Mouse (Mus musculus): ENCODE results near the gene Ankle2. TPM values are rescaled to one million over a fixed set of nuclear protein-coding genes. Genes with fewer than 3 reads are reported as not detected.

Gene Ankle2
- polyA plus RNA-seq, 1 experiment from 2014 or later = 32.7 TPM

DNA sequence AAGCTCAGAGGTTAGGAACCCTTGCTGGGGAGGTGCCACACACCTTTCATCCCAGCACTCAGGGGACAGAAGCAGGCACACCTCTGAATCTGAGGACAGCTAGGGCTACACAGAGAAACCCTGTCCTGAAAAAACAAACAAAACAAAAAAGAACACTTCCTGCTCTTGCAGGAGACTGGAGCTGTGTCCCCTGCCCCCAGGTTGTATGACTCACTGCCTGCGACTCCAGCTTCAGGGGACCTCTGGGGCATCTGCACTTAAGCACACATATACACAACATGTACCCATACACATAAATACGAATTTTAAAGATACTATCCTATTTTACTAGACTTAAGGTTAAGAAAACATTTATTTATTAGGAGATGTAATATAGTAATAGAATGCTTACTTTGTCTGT, 13.3 kb downstream of the Ankle2 start:
- Histone ChIP-seq H3K27me3 (replicated peaks; ENCODE audit: low read depth, poor library complexity, severe bottlenecking) (no peaks in the 10 kb centered on the region), H3K4me1 (no peaks in the 10 kb centered on the region), H3K27ac (replicated peaks) (no peak overlapping the region), H3K36me3 (replicated peaks) (peaks cover 100% of the 10 kb centered on the region), H3K4me3 (no peak overlapping the region), H3K9me3 (no peaks in the 10 kb centered on the region)
- DNase-seq (ENCODE audit: low spot score) = no peak
- WGBS = 81% methylated on average over 2 of the region's 2 CpGs

DNA sequence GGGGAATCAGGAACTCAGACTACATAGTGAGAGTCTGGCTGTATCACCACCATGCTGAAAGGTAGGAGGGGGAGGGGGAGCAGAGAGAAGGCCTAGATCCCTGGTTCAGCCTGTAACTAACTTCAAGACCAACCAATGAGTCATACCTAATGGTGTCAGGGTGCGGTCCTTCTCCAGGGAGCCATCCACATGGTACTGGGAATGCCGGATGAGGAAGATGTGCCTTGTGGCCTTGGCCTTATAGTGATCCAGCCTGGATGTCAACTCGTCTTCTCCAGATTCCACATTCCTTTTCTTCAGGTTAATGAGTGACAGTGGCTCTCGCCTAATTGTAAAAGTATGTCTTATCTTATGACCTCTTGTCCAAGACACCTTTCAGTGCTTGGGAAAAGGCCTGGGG, 36.1 kb downstream of the Ankle2 start:
- no peak overlapping the region for H3K4me3 ChIP-seq
- no peaks in the 10 kb centered on the region for H3K9me3 ChIP-seq
- WGBS = 94% methylated on average over 4 of the region's 4 CpGs
- H3K27ac ChIP-seq (replicated peaks) = no peak overlapping the region
- no peaks in the 10 kb centered on the region for H3K27me3 ChIP-seq (replicated peaks; ENCODE audit: low read depth, poor library complexity, severe bottlenecking)
- DNase-seq (ENCODE audit: low spot score) = no peak
- H3K4me1 ChIP-seq = peaks cover 9% of the 10 kb centered on the region
- H3K36me3 ChIP-seq (replicated peaks) = peaks cover 55% of the 10 kb centered on the region

DNA sequence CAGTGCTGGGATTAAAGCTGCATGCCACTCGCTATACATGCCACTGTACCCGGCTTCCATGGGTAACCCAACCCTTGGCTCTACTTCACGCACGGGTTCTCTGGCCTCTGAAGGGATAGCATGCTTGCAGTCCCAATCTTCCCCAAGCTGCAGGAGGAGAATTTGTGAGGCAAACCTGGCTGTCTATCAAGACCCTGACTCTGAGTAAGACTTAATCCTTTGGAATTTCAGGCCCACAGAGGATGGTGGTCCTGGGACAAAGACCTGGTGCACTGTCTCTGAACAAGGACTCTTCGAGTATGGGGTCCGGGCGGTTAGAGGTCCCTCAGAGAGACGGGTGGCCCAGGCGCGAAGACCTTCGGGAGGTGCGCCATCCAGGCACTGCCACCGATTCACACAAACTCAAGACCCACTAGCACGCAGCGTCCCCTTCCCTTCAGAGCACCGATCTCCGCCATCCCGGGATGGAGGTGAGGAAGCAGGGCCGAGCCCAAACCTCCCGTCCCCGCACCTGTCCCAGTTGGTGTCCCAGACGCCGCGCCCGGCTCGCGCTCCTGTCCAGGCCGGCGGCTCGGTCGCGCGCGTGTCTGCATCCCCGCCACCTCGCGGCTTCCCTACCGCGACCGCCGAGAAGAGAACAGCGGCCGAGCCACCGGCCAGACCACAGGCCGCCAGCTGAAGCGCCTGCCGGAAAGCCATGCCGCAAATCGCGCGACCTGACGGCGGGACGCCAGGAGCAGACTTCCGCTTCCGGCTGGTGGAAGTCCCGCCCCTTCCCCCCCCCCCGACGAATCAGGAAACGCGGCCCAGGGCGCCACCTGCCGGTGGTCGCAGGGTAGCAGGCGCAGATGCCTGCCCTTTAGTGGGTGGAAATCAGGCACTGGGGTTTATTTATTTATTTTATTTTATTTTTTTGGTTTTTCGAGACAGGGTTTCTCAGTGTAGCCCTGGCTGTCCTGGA, 38.6 kb downstream of the Ankle2 start, which contains the start of gene Pgam5:
Pgam5 (minus strand) TSS at position 773 of the 961 bp plus-strand sequence.
- under 1% methylated on average over 66 of the region's 66 CpGs for WGBS
- Histone ChIP-seq H3K36me3 (replicated peaks) (peaks cover 35% of the 10 kb centered on the region), H3K27me3 (replicated peaks; ENCODE audit: low read depth, poor library complexity, severe bottlenecking) (no peaks in the 10 kb centered on the region), H3K27ac (replicated peaks) (peak within 1 kb of the TSS; percentile 89), H3K9me3 (no peaks in the 10 kb centered on the region), H3K4me3 (peak within 1 kb of the TSS; percentile 96), H3K4me1 (peaks cover 9% of the 10 kb centered on the region)
- peak; percentile 97 for DNase-seq (ENCODE audit: low spot score)

DNA sequence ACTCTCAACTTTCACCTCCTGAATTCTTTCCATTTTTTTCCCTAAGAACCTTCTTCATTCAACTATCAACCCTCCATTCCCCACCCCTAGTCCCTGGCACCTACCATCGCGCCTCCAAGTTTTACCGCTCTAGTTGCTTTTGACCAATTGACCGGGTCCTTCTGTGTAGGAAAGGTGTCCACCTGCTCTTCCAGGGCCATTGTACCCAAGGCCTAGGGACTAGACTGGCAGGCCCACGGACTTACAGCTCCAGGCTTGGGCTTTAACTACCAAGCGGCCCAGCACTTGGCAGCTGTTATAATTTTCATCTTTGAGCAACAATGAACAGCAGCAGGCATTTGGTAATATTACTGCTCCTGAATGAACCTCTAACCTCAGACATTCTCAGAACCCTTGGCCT, 39.4 kb downstream of the Ankle2 start:
- Histone ChIP-seq H3K9me3 (no peaks in the 10 kb centered on the region), H3K36me3 (replicated peaks) (peaks cover 27% of the 10 kb centered on the region), H3K4me3 (no peak overlapping the region), H3K27ac (replicated peaks) (no peak overlapping the region), H3K4me1 (peaks cover 9% of the 10 kb centered on the region), H3K27me3 (replicated peaks; ENCODE audit: low read depth, poor library complexity, severe bottlenecking) (no peaks in the 10 kb centered on the region)
- 89% methylated on average over 6 of the region's 6 CpGs for WGBS
- no peak for DNase-seq (ENCODE audit: low spot score)

DNA sequence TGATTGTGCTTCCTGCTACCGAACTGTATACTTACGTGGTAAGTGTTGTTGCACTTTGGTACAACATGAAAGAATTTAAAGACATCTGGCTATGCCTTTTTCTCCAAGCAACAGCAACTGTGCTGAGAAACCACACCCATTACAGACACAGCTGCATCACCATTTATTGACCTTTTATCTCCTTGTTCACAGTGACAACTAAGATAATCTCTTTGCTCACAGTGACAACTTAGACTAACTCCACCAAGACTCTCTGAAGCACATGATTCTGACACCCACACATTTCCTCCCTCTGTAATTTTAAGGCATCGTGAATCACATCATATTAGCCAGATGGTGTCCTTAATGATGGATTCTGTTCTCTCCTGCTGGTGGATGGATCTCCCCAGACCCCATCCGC, 43.3 kb downstream of the Ankle2 start:
- H3K36me3 ChIP-seq (replicated peaks) = no peaks in the 10 kb centered on the region
- WGBS = 83% methylated on average over 4 of the region's 4 CpGs
- DNase-seq (ENCODE audit: low spot score) = no peak
- no peaks in the 10 kb centered on the region for H3K4me1 ChIP-seq
- no peak overlapping the region for H3K4me3 ChIP-seq
- H3K27me3 ChIP-seq (replicated peaks; ENCODE audit: low read depth, poor library complexity, severe bottlenecking) = no peaks in the 10 kb centered on the region
- H3K9me3 ChIP-seq = no peaks in the 10 kb centered on the region
- H3K27ac ChIP-seq (replicated peaks) = no peak overlapping the region

DNA sequence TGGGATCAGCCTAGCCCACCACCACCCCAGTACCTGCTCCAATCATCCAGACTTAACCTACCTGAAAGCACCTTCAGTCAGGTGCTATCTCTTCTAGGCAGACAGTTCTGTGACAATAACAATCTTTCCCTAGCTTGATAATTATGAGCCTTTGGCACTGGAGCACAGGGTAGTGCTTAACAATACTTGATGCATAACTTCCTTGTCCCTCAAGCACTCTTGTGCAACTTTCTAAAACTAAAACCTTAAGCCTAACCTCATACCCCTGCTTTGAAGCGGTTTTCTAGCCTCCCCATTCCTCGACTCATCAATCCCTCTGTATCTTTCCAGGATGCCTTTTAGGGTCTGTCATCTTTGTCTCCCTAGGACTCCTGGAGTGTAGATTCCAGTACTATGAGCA, 44.0 kb downstream of the Ankle2 start:
- Histone ChIP-seq H3K27me3 (replicated peaks; ENCODE audit: low read depth, poor library complexity, severe bottlenecking) (no peaks in the 10 kb centered on the region), H3K9me3 (no peaks in the 10 kb centered on the region), H3K27ac (replicated peaks) (no peak overlapping the region), H3K4me3 (no peak overlapping the region), H3K36me3 (replicated peaks) (no peaks in the 10 kb centered on the region), H3K4me1 (no peaks in the 10 kb centered on the region)
- WGBS = 69% methylated on average over 2 of the region's 2 CpGs
- no peak for DNase-seq (ENCODE audit: low spot score)

DNA sequence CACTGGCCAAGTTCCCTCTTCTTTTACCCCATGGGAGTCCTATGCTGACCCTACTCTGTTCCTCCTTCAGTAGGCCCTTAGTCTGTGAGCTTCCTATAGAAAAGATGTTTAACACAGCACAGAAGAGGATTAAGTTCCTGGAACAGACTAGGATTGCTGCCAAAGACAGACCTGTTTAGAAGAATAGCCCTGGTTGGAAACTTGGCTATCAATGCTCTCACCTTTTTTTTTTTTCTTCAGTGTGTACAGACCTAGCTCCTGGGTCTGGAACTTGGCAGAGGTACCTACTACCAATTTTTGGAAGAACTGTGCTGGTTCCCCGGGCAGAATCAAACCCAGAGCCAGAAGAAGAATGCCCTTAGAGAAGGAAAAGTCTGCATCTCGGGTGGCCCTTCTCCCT, 45.6 kb downstream of the Ankle2 start:
- no peaks in the 10 kb centered on the region for H3K36me3 ChIP-seq (replicated peaks)
- WGBS = 79% methylated on average over 2 of the region's 2 CpGs
- no peaks in the 10 kb centered on the region for H3K9me3 ChIP-seq
- no peak overlapping the region for H3K4me3 ChIP-seq
- H3K27me3 ChIP-seq (replicated peaks; ENCODE audit: low read depth, poor library complexity, severe bottlenecking) = no peaks in the 10 kb centered on the region
- DNase-seq (ENCODE audit: low spot score) = no peak
- no peaks in the 10 kb centered on the region for H3K4me1 ChIP-seq
- H3K27ac ChIP-seq (replicated peaks) = no peak overlapping the region

DNA sequence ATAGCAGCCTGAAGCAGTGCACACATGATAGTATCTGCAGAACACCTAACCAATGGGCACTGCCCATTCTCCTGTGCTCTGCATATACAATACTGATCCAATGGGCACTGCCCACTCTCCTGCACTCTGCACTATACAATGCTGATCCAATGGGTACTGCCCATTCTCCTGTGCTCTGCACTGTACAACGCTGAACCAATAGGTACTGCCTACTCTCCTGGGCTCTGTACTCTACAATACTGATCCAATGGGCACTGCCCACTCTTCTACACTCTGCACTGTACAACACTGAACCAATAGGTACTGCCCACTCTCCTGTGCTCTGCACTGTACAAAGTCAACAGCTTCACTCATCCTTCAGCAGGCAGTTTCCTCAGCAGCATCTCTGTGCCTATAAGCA, 46.1 kb downstream of the Ankle2 start:
- no peaks in the 10 kb centered on the region for H3K4me1 ChIP-seq
- no peak for DNase-seq (ENCODE audit: low spot score)
- no peaks in the 10 kb centered on the region for H3K27me3 ChIP-seq (replicated peaks; ENCODE audit: low read depth, poor library complexity, severe bottlenecking)
- no peak overlapping the region for H3K4me3 ChIP-seq
- no peaks in the 10 kb centered on the region for H3K9me3 ChIP-seq
- no peak overlapping the region for H3K27ac ChIP-seq (replicated peaks)
- WGBS = 85% methylated on average over 1 of the region's 1 CpGs
- no peaks in the 10 kb centered on the region for H3K36me3 ChIP-seq (replicated peaks)

DNA sequence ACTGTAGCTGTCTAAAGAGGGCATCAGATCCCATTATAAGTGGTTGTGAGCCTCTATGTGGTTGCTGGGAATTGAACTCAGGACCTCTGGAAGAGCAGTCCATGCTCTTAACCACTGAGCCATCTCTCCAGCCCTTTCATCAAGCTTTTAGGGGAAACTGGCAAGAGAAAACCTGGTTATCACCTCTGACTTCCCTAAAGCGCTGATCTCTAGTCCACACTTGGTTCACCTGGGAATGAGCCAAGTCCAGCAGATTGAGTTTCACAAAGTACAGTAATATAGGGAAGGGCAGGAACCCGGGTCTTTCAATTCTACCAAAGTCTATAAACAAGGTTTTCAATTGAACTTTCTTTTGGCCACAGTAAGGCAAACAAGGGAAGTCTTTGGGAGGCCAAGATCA, 51.2 kb downstream of the Ankle2 start:
- no peaks in the 10 kb centered on the region for H3K36me3 ChIP-seq (replicated peaks)
- no peak overlapping the region for H3K4me3 ChIP-seq
- no peak for DNase-seq (ENCODE audit: low spot score)
- H3K27me3 ChIP-seq (replicated peaks; ENCODE audit: low read depth, poor library complexity, severe bottlenecking) = peaks cover 27% of the 10 kb centered on the region
- H3K27ac ChIP-seq (replicated peaks) = no peak overlapping the region
- H3K4me1 ChIP-seq = peaks cover 14% of the 10 kb centered on the region
- H3K9me3 ChIP-seq = no peaks in the 10 kb centered on the region
- 85% methylated on average over 2 of the region's 2 CpGs for WGBS

DNA sequence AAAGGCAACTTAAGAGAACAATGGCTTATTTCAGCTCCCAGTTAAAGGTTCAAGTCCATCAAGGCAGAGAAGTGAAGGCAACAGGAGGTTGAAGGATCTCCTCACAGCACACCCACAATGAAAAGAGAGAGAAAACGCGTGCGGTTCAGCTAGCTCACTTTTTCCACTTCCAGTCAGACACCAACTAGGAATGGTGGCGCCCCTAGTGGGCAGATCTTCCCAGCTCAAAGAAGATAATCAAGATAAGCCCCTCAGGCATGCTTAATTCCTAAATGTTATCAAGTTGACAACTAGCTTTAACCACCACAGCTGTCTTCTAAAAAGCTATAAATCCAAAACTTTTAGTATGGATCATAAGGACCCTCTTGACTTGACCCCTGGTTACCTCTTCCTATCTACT, 53.7 kb downstream of the Ankle2 start:
- WGBS = 14% methylated on average over 4 of the region's 4 CpGs
- H3K4me1 ChIP-seq = peaks cover 22% of the 10 kb centered on the region
- peaks cover 27% of the 10 kb centered on the region for H3K27me3 ChIP-seq (replicated peaks; ENCODE audit: low read depth, poor library complexity, severe bottlenecking)
- peaks cover 12% of the 10 kb centered on the region for H3K36me3 ChIP-seq (replicated peaks)
- H3K9me3 ChIP-seq = no peaks in the 10 kb centered on the region
- no peak overlapping the region for H3K27ac ChIP-seq (replicated peaks)
- H3K4me3 ChIP-seq = peak overlapping the region; percentile 80
- peak; percentile 60 for DNase-seq (ENCODE audit: low spot score)

DNA sequence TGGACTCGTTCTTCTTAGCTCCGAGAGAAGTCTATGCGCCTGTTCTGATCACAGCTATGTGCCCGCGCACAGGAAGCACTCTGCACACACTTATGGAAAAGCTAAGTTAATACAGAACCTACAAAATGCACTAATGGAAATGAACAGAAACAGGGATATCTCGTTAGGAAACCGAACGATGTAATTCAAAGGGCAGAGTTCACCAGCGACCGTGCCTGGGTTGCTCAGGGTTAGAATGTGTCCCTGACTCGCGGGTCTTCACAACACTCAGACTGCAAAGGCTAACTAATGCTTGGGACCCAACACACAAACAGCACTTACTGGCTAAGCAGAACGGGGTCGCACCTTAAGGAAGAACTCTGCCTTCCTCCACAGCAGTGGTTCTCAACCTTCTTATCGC, 54.4 kb downstream of the Ankle2 start:
- Histone ChIP-seq H3K36me3 (replicated peaks) (peaks cover 18% of the 10 kb centered on the region), H3K27ac (replicated peaks) (no peak overlapping the region), H3K9me3 (no peaks in the 10 kb centered on the region), H3K4me3 (peak overlapping the region; percentile 80), H3K4me1 (peaks cover 22% of the 10 kb centered on the region), H3K27me3 (replicated peaks; ENCODE audit: low read depth, poor library complexity, severe bottlenecking) (peaks cover 27% of the 10 kb centered on the region)
- DNase-seq (ENCODE audit: low spot score) = peak; percentile 26
- 10% methylated on average over 15 of the region's 15 CpGs for WGBS

DNA sequence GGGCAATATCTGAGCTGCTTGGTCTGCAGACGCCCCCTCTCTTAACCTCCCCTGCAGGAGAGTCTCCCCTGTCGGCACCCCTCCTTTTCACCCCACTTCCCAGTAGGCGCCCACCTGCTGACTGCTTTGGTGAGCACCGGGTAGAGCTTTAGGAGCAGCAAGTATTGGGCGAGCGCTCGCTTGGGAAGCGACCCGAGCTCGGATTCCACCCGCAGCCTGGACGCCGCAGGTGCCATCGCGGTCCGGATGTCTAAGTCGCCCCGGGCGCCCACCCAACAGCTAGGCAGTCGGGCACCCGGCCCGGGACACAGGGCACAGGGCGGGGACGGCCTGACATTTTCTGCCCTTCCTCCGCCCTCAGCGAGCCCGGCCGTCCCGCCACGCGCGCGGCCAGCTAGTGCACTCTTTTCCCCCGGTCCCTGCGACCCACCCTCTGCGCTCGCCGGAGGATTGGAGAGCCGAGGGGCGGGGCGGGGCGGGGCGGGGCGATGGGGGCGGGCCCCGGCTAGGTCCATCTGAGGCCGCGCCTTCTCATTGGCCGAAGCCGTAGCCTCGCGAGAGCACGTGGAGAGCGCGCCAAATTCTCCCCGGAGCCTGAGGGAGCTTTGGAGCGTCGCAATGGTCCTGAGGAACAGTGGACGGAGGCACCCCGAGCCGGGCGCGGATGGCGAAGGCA, 55.1 kb downstream of the Ankle2 start, which contains the start of the genes Pxmp2 and Pole:
Pxmp2 (minus strand) TSS at position 417 of the 676 bp plus-strand sequence.
Pole (plus strand) TSS at position 537 of the 676 bp plus-strand sequence.
- Histone ChIP-seq H3K9me3 (no peaks in the 10 kb centered on the region), H3K27me3 (replicated peaks; ENCODE audit: low read depth, poor library complexity, severe bottlenecking) (peaks cover 27% of the 10 kb centered on the region), H3K27ac (replicated peaks) (peak within 1 kb of the TSS; percentile 92), H3K36me3 (replicated peaks) (peaks cover 26% of the 10 kb centered on the region), H3K4me1 (peaks cover 22% of the 10 kb centered on the region), H3K4me3 (peak within 1 kb of the TSS; percentile 80)
- under 1% methylated on average over 64 of the region's 64 CpGs for WGBS
- DNase-seq (ENCODE audit: low spot score) = peak; percentile 97
